Mouse (Mus musculus): ENCODE data around the gene Itga7. TPM values are rescaled to one million over a fixed set of nuclear protein-coding genes. Genes with fewer than 3 reads are reported as not detected.

Itga7 gene
- total RNA-seq, 4 experiments from 2014 or later, result 63.3 to 69.0 (median 65.3) TPM

DNA sequence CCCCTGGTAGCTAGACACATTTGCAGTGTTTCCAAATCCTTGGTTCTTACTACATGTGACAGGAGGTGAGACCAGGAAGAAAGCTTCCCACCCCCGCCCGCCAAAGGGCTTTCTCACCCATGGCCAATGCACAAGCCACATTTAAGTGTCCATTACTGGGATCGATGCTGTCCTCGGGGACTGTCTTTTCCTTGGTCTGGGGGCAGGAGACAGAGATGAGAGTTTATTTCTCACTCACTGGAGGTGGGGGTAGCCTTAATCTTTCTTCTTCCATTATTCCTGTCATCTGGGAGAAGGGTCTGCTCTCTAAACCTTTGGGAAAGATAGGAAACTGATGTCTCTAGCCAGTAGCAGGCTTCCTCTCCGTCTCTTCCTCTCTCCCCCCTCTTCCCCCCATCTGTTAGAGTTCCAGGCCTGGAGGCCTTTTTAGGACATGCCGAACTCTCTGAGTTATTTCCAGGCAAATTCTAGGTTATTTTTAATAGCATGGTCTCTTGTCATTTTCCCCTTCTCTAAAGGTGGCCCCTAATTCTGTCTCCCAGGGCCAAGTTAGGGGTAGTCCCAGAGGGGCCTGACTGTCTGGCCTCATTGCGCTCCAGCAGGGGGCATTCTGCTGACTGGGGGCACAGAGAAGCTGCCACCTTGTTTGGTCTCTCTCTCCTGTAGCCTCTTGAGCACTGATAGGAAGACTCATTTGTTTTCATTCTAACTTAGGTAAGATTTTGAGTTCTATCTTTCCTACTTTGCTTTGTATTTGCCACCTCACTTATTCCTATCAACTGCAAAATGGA, 1.6 kb downstream of the Itga7 start:
- no peak for DNase-seq (ENCODE audit: low spot score in 2 of 2)

DNA sequence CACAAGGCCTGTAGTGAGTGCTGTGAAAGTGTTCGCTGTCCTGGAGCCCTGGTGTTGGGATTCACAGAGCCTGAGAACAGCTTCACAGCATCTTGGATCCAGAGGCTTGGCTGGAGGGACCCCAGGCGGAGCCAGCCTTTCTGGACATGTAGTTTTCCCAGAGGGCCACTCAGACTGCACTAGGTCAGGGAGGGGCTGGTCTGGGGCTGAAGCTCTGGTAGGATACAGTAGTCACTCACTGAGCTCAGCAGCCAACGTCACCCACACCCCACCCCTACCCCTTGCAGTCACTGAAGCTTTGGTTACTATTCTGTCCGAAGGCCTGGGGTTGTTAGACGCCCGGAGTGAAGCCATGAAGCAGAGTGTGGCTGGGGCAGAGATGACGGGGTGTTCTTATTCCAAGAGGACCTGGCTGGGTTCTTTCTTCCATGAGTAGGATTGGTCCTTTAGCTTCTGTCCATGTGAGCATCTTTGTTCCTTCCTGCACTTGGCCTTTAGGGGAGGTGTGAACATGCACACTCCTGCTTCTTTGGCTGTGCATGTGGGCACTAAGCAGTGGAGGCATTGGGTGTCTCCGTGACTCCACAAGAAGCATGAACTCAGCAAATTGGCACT, 2.3 kb downstream of the Itga7 start:
- peak in 1 of 2 experiments; percentile 55 for DNase-seq (ENCODE audit: low spot score in 2 of 2)

DNA sequence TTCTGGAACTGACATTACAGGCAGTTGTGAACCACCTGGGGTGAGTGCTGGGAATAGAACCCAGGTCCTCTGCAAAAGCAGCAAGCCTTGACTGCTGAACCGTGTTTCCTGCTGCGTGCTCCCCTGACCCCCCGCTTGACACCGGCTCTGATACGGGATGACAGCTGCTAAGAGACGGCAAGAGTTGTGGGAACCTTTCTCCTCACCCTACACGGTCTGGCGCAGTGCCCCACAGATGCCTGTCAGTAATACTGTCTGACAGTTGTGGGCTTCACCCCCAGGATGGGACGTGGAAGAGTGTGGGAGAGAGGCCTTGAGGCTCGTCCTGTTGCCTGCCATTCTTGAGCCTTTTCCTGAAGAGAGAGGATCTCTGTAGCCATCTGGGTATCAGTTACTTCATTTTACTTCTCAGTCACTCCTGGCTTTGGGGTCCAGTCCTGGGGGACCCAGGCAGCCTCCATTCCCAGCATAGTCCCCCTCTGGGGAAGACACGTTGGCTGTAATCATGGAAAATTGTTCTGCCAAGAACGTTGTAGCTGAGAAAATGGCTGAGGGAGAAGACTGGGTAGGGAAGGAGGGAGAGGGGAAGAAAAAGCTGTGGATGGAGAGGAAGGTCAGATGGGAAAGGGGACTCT, 4.3 kb downstream of the Itga7 start:
- peak in 1 of 2 experiments; percentile 66 for DNase-seq (ENCODE audit: low spot score in 2 of 2)

DNA sequence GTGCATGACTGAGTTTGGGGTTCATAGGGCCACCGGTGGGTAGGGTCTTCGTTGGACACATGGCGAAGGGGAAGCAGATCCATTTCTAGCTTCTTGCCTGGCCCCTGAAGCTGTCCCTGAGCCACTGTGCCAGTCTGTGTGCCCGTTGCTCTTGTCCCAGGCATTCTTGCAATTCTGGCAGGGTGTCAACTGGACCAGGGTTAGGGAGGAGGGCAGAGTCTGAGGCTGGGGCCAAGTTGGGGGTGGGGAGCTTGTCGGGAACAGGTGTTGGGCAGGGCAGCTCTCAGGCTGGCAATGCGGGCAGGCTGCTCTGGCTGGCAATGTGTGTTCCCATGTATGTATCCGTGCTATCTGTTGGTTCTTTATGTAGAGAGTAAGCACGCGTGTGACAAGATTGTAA, 4.8 kb downstream of the Itga7 start:
- peak; percentile 90 to 92 for DNase-seq (ENCODE audit: low spot score in 2 of 2)

DNA sequence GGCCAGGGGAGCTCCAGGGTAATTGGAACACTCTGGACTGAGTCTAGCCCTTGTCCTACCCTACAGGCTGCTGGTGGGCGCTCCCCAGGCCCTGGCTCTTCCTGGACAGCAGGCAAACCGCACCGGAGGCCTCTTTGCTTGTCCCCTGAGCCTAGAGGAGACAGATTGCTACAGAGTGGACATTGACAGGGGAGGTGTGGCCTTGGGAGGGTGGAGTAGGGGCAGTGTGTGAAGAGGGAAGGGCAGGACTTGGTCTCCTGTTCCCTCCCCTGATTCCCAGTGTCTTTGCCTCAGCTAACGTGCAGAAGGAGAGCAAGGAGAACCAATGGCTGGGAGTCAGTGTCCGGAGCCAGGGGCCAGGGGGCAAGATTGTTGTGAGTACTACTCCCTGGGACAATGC, 5.4 kb downstream of the Itga7 start:
- no peak for DNase-seq (ENCODE audit: low spot score in 2 of 2)

DNA sequence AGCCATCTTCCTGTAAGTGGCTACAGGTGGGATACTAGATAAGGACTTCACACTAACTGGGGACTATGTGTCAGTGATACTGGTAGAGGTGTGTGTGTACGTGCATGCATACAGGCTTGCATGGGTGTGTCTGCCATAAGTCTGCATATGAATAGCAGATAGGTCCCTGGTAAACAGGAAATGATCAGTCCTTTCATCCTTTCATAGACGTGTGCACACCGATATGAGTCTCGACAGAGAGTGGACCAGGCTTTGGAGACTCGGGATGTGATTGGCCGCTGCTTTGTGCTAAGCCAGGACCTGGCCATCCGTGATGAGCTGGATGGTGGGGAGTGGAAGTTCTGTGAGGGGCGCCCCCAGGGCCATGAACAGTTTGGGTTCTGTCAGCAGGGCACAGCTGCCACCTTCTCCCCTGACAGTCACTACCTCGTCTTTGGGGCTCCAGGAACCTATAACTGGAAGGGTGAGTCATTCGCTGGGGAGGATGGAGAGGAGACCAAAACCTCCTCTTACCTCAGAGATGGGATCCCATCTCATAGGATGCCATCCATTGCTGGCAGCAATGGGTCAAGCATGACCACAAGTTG, 7.0 kb downstream of the Itga7 start:
- no peak for DNase-seq (ENCODE audit: low spot score in 2 of 2)

DNA sequence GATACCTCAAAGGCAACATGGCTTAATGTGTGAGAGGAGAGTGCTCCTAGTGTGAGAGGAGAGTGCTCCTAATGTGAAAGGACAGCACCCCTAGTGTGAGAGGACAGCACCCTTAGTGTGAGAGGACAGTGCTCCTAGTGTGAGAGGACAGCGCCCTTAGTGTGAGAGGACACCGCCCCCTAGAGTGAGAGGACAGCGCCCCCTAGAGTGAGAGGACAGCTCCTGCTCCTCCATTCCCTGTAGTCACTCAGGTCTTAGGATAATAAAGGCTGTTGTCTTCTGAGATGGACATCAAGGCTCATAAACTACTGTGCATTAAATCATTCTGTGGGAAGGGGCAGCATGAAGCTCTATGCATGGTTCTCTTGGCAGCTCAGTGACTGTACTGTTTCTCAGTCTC, 12.1 kb downstream of the Itga7 start:
- DNase-seq (ENCODE audit: low spot score in 2 of 2), result peak in 1 of 2 experiments; percentile 50

DNA sequence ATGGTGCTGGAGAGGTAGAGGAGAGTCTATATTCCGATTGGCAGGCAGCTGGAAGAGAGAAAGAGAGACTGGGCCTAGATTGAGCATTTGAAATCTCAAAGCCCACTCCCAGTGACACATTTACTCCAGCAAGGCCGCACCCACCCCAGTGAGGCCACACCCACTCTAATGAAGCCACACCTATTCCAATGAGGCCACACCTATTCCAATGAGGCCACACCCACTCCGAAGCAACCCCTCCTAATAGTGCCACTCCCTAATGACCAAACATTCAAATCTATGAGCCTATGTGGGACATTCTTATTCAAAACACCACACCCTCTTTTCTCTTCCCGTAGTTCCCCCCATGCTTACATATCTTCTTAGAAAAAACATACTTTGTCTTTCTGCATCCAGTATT, 13.9 kb downstream of the Itga7 start:
- DNase-seq (ENCODE audit: low spot score in 2 of 2), result no peak

DNA sequence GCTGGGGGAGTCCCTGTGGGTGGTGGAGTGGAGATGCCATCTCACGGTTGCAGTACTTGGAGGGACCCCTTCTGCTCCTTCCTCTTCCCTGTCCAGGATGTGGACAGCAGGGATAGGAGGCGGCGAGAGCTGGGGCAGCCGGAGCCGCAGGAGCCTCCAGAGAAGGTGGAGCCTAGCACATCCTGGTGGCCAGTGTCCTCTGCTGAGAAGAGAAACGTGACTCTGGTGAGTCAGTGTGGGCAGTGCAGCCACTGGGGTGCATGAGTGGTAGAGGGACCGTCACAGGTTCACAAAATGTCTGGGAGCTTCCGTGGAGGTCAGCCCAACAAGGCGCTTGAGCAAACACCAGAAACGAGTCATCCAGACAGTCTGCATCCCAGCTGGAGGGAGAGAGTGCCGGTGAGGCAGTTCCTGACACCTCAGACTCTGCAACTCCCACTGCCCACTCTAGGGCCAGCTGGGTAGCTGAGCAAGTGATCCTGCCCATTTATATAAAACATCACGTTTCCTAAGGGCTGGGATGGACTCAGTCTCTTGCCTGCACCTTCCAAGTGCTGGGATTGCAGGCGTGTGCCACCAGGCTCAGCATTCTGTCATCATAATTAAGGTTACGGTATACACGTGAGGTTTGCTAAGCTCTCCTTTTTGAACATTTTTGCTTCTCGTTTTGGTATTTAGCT, 16.7 kb downstream of the Itga7 start:
- no peak for DNase-seq (ENCODE audit: low spot score in 2 of 2)

DNA sequence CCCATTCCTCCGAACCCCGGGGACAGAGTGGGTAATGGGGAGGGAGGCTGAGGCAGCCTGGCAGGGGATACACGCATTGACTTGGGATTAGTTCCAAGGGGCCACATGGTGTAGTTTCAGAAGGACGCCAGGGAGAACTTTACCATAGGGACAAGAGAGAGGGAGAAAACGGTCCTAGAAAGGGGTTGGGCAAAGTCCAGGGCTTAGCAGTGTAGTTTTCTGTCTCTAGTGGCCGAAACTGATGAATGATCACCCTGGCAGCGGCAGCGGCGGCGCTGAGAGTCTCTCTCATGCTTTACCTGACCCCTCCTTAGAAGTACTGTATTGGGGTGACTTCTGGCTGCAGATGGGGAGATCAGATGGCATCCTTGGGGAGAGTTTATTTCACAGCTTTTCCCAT, 24.7 kb downstream of the Itga7 start:
- no peak for DNase-seq (ENCODE audit: low spot score in 2 of 2)

DNA sequence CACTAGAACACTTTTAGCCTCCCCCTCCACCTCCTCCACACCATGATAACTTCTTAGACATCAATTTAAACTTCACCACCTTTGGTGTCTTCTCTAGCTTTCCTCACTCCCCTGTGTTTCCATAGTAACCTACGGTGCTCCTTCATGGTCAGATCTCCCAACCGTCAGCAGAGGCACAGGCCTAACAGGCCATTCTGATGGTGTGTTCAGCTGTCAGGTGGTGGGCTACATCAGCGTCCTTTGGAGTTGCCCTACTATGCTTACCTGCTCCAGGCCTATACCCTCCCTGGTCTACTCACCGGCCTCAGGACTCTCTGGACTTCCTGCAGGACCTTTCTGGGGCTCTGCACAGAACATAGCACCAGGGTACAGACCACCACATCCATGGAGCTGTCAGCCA, 26.5 kb downstream of the Itga7 start:
- no peak for DNase-seq (ENCODE audit: low spot score in 2 of 2)

DNA sequence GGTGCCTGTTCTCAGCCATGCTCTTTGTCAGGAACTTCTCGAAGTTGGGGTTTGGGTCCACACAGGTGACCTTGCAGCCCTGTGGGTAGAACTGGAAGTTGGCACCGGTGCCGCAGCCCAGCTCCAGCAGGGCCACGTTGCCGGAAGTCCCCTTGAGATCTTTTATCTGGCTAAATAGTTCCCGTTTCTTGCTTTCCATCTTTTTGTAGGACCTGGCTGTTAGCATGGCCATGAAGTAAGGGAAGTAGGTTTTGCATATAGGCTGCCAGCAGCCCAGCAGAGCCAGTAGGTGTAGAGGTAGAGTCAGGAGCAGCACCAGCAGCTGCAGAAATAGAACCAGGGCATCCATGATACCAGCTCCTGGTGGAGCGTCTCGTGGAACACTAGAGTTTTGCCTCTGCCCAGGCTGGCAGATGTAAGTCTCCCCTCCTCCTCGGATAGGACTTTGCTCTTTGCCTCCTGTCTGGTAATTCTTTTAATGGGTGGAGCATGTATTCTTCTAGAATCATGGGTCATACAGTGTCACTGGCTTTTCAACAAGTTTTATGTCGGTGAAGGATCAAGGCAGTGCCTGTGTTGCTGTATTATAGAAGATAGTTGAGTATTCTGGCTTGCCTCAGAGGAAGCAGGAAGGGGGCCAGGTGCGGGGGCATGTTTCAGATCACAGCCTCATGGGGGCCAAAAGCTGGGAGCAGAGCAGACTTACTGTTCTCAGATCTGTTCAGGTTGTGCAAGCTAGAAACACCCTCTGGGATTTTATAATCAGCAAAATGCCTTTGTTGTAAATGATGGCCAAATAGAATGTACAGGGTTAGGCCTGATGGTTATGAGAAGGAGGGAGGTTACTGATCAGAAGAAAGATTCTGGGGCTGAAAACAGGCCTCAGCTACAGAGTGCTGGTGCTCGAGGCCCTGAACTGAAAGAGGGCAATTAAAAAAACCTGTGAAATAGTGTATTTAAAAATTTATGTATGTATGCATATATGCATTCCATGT, 27.3 kb downstream of the Itga7 start, which contains the start of gene Mettl7b:
Gene Mettl7b (minus strand): TSS at position 399 of the 995 bp plus-strand sequence.
- DNase-seq (ENCODE audit: low spot score in 2 of 2), result no peak

DNA sequence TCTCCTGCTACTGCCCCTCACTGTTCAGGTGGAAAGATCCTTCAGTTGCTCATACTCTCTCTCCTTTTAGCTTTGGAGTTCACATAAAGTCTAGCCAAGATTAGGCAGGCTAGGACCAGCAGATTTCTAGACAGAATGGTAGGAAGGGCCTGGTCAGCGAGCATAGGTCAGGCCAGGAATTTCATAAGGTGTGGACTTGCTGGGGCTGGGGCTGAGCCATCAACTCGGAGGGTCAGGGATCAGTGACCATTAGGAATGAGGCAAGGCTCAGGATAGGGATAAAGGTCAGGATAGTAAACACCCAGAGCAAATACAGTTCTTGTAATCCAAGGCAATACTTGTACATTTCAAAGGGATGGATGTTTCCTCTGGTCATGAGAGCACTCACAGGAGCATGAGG, 31.3 kb downstream of the Itga7 start:
- no peak for DNase-seq (ENCODE audit: low spot score in 2 of 2)

DNA sequence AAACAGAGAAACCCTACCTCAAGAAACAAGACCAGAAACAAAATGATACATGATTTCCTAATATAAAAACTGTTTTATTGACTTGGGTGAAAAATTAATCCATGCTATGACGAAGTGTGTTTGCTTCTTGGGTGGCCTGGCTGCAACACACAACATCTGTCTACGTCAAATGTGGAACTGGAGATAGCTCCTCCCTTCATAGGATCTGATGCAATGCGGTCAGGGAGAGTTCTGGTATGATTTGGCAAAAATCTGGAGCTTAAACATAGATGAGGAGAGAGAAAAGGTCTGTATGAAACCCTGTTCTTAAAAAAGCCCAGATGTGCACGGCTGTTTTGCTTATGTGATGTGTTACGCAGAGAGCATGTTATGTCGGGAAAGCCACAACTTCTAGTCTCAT, 32.3 kb downstream of the Itga7 start:
- no peak for DNase-seq (ENCODE audit: low spot score in 2 of 2)

DNA sequence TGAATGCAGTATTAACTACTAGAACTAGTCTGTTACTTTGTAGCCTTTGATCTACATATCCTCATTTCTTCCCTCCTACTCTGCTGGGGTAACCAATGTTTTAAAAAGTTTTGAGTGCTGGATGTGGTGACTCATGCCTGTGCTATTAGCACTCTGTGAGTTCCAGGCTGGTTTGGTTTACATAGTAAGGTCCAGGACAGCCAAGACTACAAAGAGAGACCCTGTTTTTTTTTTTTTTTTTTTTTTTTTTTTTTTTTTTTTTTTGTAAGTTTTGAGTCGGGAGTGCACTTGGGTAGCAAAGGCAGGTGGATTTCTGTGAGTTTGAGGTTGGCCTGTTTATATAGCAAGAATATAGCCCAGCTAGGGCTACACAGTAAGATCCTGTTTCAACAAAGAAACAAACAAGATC, 34.7 kb downstream of the Itga7 start:
- DNase-seq (ENCODE audit: low spot score in 2 of 2), result no peak

DNA sequence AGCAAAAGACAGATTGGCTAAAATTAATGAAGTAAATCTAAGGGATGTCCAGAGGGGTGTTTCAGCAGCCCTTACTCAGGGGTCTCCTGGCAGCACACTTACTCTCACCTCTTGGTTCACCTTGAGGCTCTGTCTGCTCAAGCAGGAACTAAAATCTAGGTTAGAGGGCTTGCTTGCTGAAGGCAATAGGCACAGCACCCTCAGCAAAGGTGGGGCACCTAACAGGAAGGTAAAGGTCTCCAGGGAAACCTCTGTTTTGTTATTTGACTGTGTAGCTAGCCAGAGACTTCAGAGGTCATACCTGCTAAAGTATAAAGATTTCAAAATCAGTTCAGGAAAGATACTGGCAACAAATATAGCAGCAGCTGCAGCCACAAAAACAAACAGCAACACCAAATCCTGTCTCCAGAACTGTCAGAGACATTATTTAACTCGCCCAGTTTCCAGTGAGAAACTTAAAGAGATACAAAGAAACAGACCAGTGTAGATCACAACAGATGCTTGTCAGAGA, 37.2 kb downstream of the Itga7 start:
- DNase-seq (ENCODE audit: low spot score in 2 of 2), result no peak

DNA sequence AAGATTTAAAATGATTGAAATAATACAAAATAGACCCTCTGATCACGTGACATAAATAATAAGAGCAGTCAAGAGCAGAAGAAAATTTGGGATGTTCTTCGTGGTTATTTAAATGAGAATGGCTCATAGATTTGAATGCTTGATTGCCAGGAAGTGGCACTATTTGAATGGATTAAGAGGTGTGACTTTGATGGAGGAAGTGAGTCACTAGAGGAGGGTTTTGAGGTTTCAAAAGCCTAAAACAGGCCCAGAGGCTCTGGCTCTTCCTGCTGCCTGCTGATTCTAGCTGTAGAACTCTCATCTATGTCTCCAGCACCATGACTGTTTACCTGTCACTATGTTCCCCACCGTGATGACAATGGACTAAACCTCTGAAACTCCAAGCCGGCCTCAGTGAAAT, 39.2 kb downstream of the Itga7 start:
- DNase-seq (ENCODE audit: low spot score in 2 of 2), result no peak

DNA sequence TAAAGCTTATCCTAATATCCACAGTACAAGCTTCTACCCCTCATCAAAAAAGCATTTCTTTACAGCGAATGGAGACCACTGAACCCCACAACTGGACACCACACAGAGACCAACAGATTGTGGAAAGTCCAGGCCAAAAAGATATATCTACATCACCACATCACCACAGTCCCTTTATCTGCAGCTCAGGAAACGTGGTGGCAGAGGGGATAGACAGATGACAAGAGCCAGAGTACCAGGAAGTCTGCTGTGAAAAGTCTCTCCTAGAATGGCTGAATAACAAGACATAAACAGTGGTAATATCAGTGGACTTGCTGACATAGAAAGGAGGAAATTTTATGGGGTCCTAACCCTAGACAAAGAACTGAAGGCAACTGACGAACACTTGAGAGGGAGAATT, 42.8 kb downstream of the Itga7 start:
- no peak for DNase-seq (ENCODE audit: low spot score in 2 of 2)

DNA sequence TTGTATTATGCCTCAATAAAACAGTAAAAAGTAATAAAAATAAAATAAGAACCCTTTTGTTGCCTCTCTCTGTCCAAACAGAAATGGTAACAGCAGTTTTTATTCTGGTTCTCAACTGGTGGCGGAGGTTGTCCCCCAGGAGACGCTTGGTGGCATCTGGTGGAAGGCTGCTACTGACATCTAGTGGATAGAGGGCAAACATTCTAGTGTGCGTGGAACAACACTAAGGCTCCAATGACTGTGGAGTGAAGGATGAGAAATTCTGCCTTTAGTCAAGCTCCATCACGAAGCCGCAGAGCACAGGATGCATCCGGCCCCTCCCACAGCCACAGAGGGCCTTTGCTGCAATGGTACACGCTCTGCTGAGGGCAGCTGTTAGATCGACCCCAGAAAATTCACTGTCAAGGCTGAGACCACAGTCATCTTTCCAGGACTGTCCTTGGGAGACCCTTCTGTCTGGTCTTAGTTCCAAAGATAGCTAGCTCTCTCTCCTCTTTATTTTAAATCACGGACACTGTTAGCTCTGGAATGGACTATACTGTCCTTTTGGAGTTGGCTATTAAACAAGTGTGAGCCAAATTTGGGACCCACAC, 44.0 kb downstream of the Itga7 start:
- no peak for DNase-seq (ENCODE audit: low spot score in 2 of 2)

All from gastrocnemius, adult 8-10 months (tissue).